Mouse (Mus musculus) kidney, postnatal 25 days (tissue): ENCODE data around the gene Prr14.
"Not testable (repeated sequence)": the region's sequence is repeated elsewhere in the genome, so short reads cannot be mapped to it uniquely, and the experiment has no call there.

Source experiments
- DNase-seq, 2 experiments: peaks; one replicate each; pipeline ENCODE4 v3.0.0; 2021; ENCODE audit warnings: mixed read lengths in 2 of 2

Prr14 gene

GRCm38 (mm10) chr7:127473705-127474104 lies 14.3 kb downstream of the Prr14 start:
- peak in 1 of 2 experiments; percentile 40 for DNase-seq

- DNase-seq = peak in 1 of 2 experiments; percentile 39
Observed at GRCm38 (mm10) chr7:127474378-127475070, 15.1 kb downstream of the Prr14 start.

GRCm38 (mm10) chr7:127475186-127475740 lies 15.9 kb downstream of the Prr14 start:
- DNase-seq = peak in 1 of 2 experiments; percentile 40

- peak in 1 of 2 experiments; percentile 55 for DNase-seq
Observed at GRCm38 (mm10) chr7:127476336-127476735, 16.9 kb downstream of the Prr14 start.

GRCm38 (mm10) chr7:127476855-127477254 lies 17.4 kb downstream of the Prr14 start:
- DNase-seq = no peak

GRCm38 (mm10) chr7:127477687-127478634 lies 18.6 kb downstream of the Prr14 start:
- peak; percentile 100 for DNase-seq

- DNase-seq = peak; percentile 97 to 99
Observed at GRCm38 (mm10) chr7:127478635-127479317, 19.4 kb downstream of the Prr14 start, which contains the start of gene Fbrs. Fbrs (plus strand) TSS chr7:127479199.

GRCm38 (mm10) chr7:127479318-127480225 lies 20.2 kb downstream of the Prr14 start:
- DNase-seq = no peak

GRCm38 (mm10) chr7:127480321-127480720 lies 20.9 kb downstream of the Prr14 start:
- no peak for DNase-seq

- no peak for DNase-seq
Observed at GRCm38 (mm10) chr7:127485416-127485815, 26.0 kb downstream of the Prr14 start.

GRCm38 (mm10) chr7:127488364-127488763 lies 29.0 kb downstream of the Prr14 start:
- not testable (repeated sequence) for DNase-seq

GRCm38 (mm10) chr7:127489982-127490381 lies 30.6 kb downstream of the Prr14 start:
- peak in 1 of 2 experiments; percentile 35 for DNase-seq

- DNase-seq = no peak
Observed at GRCm38 (mm10) chr7:127491846-127492245, 32.4 kb downstream of the Prr14 start.

- no peak for DNase-seq
Observed at GRCm38 (mm10) chr7:127494648-127495047, 35.2 kb downstream of the Prr14 start.

- DNase-seq = no peak
Observed at GRCm38 (mm10) chr7:127497382-127497781, 38.0 kb downstream of the Prr14 start.

- peak; percentile 61 to 71 for DNase-seq
Observed at GRCm38 (mm10) chr7:127498407-127498806, 39.0 kb downstream of the Prr14 start.

GRCm38 (mm10) chr7:127508291-127508690 lies 48.9 kb downstream of the Prr14 start:
- no peak for DNase-seq

- DNase-seq = not testable (repeated sequence)
Observed at GRCm38 (mm10) chr7:127509830-127510229, 50.4 kb downstream of the Prr14 start.

- DNase-seq = peak in 1 of 2 experiments; percentile 41
Observed at GRCm38 (mm10) chr7:127511241-127511640, 51.8 kb downstream of the Prr14 start.

GRCm38 (mm10) chr7:127511808-127512230 lies 52.4 kb downstream of the Prr14 start, which contains the start of gene Srcap:
Srcap (plus strand) TSS chr7:127511983.
- peak; percentile 98 to 99 for DNase-seq
